Mouse (Mus musculus) liver, adult (tissue): ENCODE data around the gene Hdac1.

ENCODE experiments used
- GATA4 ChIP-seq: IDR thresholded peaks from 2 replicates; pipeline ENCODE4 v1.6.1; 2014; ENCODE audit warnings: mild to moderate bottlenecking, low read length; ENCODE audit not compliant: insufficient replicate concordance

Gene Hdac1

DNA sequence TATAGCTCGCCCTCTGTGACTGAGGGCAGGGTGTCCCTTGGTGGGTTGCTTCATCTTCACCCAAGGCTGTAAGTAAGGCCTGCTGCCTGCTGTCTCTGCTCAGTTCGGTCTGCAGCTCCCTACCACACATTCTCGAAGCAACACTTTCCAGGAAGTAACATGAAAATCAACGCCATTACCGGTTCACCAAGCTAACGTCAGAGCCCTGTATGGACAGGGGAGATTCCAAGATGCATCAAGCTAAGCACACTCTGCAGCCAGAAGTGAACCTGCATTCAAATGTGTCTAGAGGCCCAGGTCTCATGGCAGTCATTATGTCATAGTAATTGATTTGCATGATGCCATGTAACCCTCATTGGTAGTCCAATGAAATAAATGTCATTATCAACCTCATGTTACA lies 27.5 kb upstream of the Hdac1 start:
- TF ChIP-seq GATA4 = no peak

DNA sequence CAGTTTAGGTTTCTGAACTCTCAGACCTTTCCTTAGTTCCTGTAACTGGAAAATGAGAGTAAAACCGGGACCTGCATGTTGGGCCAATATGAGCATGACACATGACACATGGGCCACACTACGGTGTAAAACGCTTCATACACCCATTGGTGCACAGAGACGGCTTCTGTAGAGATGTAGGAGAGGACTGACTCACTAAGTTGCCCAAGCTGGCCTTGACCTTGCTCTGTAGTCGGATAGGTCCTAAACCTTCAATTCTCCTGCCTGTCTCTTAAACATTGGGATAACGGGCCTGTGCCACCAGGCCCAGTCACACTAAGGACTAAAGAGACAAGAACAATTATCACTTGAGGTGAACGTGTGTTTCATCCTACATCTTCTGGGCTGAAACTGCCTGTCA lies 25.9 kb upstream of the Hdac1 start:
- TF ChIP-seq GATA4 = no peak

DNA sequence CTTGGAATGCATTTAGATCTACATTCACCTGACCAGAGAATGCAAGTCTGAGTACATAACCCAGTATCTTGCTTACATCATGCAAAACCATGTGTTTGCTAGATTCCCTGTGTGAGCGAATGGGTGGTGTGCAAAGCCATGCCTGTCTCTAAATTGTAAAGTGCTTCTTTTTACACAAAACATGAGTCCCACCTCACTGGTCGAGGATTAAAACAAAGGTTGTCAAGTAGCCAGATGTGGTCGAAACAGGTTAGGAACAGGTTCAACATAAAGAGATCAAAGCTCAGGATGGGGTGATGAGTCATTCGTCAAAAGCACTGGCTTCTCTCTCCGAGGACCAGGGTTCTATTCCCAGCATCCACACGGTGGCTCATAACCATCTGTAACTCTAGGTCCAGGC lies 22.6 kb upstream of the Hdac1 start:
- no peak for TF ChIP-seq GATA4

DNA sequence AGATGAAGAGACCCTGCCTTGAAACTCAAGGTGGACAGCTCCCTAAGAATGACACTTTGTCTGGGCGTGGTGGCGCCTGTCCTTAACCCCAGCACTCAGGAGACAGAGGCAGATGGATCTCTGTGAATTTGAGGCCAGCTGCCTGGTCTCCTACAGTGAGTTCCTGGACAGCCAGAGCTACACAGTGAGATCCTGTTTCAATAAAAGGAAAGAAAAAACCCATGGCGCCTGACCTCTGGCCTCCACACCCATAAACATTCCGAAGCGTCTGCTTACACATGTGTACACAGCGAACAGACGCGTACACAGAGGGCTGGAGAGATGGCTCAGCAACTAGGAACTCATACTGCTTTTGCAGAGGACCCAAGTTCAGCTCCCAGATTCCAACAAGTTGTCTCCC lies 21.2 kb upstream of the Hdac1 start:
- TF ChIP-seq GATA4 = no peak

DNA sequence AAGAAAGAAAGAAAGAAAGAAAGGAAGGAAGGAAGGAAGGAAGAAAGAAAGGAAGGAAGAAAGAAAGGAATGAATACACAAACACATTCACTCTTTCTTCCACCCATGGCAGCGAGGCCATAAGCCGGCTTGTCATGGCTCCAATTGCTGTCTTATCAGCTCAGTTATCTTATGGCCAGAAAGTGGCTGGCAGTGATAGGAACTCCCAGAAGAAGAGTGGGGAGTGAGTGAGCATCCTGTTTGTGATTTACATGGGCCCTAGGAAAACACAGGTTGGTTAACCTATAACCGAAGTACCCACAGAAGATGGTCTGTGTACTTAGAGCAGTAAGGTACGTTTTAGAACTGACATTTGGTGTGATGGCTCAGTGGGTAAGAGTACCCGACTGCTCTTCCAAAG lies 18.7 kb upstream of the Hdac1 start:
- no peak for TF ChIP-seq GATA4

DNA sequence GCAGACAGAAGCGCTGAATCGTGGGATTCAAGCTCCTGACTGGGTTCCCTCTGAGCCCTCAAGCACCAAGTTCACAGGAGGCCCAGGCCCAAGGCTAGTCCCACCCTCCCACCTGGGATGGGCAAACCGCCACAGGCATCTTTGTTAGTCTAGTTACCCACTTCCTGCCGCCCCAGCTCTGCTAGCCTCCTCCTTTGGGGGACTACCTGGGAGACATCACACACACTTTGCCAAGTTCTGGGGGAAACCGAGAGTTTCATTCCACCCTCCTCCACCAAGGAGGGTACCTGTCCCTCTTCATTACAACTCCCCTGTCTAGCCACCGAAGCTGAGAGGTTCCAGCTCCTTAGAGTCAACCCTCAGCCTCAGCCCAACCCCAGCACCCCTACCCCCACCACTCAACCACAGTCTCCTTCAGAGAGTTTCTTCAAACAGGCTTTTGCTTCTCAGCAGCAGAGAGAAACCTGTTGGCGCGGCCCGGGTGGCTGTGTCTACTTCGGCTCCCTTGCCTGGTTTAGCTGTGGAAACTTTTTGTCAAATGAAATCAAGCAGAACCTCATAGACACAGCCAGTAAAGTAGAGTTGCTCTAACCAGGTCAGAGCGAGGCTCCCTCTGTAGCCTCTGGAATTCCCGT lies 15.9 kb upstream of the Hdac1 start:
- no peak for TF ChIP-seq GATA4

DNA sequence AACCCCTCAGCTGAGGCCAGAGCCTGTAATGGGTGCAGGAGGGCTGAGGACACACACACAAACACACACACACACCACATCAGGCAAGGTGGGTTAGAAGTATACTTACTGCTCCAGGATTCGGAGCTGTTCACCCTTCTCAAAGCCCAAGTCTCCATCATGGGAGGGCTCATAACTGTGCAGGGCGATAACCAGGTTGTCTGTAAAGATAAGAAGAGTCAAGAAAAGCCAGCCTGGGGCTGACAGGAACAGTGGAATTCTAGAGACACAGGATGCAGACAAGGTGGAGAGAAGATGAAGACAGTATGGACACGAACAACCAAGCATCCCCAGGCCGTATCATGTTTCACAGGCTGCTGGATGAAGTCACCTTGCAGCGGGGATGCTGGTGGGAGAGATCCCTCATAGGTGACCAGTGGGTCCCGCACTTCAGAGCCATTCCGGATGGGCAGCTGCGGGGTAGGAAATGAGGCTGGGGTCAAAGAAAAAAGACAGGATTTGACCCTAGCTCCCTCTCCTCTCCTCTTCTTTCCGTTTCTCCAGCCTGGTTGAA lies 14.8 kb upstream of the Hdac1 start:
- no peak for TF ChIP-seq GATA4

DNA sequence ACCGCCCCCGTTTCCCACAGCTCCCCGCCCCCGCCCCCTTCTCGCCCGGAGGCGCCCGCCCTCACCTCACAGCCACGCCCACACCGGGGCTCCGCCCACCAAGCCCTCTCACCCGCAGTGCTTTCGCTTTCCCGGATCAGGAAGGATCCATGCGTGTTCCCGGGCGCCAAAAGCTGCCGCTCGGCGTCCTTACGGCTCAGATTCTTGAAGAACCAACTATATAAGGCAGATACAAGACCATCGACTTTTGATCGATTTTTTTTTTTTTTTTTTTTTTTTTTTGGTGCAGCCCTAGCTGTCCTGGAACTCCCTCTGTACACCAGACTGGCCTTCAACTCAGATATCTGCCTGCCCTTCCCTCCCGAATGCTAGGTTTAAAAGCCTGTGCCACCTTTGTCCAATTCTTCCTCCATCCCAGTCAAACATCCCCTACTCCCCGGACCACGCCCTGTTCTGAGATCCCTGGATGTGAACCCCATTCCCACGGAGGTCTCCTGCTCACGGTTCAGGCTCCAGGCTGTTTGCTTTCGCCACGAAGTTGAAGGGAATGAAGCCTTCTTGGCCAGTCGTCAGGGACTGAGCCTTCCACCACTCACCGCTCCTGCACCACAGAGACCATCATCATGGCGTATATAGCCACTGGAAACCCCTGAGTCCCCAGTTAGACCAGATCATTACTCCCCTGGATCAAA lies 14.2 kb upstream of the Hdac1 start:
- no peak for TF ChIP-seq GATA4

DNA sequence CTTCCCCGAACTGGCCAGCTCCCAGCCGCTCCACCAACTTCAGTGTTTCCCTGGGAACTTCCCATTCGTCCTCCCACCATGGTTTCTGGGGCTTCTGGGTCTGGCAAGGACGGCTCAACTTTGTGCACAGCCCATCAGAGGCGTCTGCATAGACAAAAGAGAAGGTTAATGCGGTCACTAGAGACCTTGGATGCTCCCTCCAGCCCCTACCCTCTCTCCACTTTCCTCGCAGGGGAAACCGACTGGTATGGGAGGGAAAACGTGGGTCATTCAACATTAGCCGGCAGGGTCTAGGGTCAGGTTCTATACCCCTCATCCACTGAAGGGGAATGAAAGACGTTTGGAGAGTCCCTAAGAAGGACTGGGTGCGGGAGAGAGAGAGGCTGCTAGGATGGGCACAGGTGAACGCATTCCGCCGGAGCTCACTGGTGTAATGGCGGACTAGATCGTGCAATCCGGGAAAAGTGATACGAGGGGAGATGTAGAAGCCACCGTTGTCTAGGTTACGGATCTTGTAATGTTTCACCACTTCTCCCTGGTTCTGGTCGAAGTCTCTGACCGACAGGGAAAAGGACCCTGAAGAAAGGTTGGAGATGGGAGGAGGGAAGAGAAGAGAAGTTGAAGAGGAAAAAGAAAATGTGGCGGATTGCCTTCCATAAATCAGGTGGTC lies 13.5 kb upstream of the Hdac1 start:
- TF ChIP-seq GATA4 = no peak

DNA sequence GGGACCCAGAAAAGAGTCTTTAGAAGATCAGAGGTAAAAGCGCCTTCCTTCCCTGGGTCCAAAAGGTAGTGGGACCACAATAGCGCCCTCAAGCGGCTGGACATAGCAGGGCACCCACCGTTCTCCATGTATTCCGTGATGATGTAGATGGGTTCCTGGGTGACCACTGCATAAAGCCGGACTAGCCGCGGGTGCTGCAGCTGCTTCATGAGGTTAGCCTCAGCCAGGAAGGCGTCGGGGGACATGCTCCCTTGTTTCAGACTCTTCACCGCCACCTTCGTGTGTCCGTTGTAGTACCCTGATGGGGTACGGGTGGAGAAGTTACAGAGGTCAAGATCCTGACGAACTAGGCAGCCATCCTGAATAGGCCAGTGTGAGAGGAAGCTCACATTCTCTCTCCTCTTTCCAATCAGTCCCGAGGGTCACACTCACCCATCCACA lies 12.9 kb upstream of the Hdac1 start:
- TF ChIP-seq GATA4 = no peak

DNA sequence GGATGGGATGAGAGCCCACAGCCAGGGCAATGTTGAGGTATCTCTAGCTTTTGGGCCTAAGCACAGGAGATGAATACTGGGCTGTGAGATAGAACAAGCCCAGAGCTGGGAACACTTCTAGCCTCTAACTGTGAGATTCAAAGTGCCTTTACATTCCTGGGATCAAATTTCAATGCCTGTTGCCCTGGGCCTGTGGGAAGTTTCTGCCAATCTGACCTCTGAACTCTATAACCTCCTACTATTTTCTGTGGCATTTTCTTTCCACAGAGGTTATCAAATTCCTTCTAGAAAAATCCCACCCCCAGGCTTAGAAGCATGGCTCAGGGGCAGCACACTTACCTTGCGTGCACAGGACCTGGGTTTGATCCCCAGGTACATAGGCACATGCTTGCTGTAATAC lies 7.8 kb upstream of the Hdac1 start:
- no peak for TF ChIP-seq GATA4

DNA sequence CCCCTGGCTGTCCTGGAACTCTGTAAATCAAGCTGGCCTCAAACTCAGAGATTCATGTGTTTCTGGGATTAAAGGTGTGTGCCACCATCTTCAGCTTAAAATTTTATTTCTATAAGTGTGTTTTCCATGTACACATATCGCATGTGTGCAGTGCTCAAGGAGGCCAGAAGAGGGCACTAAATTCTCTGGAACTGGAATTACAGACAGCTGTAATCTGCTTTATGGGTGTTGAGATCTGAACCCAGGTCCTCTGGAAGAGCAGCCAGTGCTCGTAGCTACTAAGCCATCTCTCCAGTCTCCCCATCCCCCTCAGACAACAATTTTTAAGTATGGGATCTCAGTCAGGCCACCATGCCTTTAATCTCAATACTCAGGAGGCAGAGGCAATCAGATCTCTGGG lies 6.8 kb upstream of the Hdac1 start:
- no peak for TF ChIP-seq GATA4

DNA sequence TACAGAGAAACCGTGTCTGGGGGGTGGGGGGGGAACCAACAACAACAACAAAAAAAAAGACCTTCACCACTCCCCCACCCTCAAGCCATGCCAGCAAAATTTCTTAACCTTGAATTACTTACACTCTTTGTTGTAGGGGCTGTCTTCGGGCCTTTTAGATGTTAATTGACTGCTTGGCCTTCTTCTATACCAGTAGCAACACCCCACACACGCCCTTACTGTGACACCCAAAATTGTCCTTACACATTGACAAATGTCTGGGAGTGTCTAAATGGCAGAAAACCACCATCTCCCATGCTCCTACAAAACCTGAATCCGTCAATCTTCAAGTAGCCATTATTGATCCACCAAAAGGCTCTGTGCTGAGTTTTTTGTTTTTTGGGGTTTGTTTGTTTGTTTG lies 1.6 kb upstream of the Hdac1 start:
- no peak for TF ChIP-seq GATA4

DNA sequence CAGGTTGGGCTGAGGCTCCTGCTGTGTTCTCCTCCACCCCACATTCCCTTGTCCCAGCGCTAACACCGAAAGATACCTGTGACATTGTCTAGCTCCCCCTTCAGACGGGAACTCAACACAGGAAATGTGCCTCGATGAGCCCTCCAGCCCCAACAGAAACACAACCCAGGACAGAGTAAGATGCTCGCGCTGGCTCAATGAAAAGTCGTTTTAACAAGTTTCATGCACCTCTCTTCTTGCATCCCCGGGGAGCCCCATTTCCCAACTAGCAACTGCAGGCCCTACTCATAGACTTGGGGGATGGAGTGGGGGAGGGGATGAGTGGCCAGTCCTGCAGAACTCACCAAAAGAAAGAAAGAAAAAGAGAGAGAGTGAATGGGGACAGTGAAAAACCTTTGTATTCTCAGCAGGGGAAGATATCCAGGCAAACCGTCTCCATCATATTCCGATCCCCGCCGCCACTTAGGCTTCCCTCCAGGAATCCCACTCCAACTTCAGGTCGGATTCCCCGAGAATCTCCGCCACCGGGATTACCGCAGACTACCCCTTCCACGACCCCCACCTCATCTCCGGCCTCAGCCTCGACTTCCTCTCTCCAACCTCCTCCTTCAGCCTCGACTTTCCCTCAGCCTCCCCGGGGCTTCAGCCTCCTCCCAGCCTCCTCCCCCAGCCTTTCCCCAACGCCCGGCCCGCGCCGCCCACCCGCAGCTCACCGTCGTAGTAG lies 483 bp downstream of the Hdac1 start:
- TF ChIP-seq GATA4 = no peak

DNA sequence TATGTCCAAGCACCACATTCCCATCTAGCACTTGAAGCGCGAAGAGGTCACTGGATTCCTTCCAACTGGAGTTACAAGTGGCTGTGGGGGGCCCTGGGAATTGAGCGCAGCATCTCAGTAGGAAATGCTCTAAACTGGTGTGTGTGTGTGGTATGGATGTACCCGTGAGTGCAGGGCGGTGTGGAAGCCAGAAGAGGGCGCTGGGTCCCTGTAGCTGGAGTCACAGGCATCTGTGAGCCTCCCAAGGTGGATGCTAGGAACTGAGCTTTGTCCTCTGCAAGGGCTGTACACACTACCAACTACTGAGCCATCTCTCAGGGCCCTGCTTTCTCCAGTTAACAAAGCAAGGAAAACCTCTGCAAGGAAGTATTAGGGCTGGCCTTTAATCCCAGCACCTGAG lies 2.5 kb downstream of the Hdac1 start:
- TF ChIP-seq GATA4 = no peak
